Mouse (Mus musculus): ENCODE results near the gene Traf1. TPM values are rescaled to one million over a fixed set of nuclear protein-coding genes. Genes with fewer than 3 reads are reported as not detected.

The Traf1 gene
- total and polyA plus RNA-seq, 2 experiments from 2014 or later = 0.86 to 2.7 TPM

- 71% methylated on average over 2 of the region's 2 CpGs for whole genome bisulfite sequencing
- DNase-seq = no peak
- ATAC-seq = no peak
- Histone ChIP-seq H3K9me3 (ENCODE audit: low read length) (no peaks in the 10 kb centered on the region), H3K27ac (ENCODE audit: low read depth, low read length) (no peak overlapping the region), H3K9ac (no peak overlapping the region), H3K27me3 (ENCODE audit: insufficient read depth, low read length) (no peaks in the 10 kb centered on the region), H3K36me3 (ENCODE audit: insufficient read depth) (no peaks in the 10 kb centered on the region), H3K4me3 (ENCODE audit: low read depth, low read length) (no peak overlapping the region), H3K4me1 (ENCODE audit: insufficient read depth) (no peaks in the 10 kb centered on the region), H3K4me2 (ENCODE audit: low read depth) (no peak overlapping the region)
- no peak for TF ChIP-seq CTCF (IDR thresholded peaks at IDR 0.05; ENCODE audit: low read depth)
These were observed 41.4 kb downstream of the Traf1 start for GRCm38 (mm10) chr2:34920144-34920543.

GRCm38 (mm10) chr2:34915103-34915502 lies 46.5 kb downstream of the Traf1 start:
- H3K9ac ChIP-seq = no peak overlapping the region
- ATAC-seq = no peak
- peaks cover 13% of the 10 kb centered on the region; the same call in 1 of the 2 replicates for H3K27me3 ChIP-seq (ENCODE audit: insufficient read depth, low read length)
- H3K27ac ChIP-seq (ENCODE audit: low read depth, low read length) = no peak overlapping the region
- no peak overlapping the region for H3K4me3 ChIP-seq (ENCODE audit: low read depth, low read length)
- no peaks in the 10 kb centered on the region for H3K9me3 ChIP-seq (ENCODE audit: low read length)
- no peaks in the 10 kb centered on the region for H3K36me3 ChIP-seq (ENCODE audit: insufficient read depth)
- no peaks in the 10 kb centered on the region for H3K4me1 ChIP-seq (ENCODE audit: insufficient read depth)
- no peak overlapping the region for H3K4me2 ChIP-seq (ENCODE audit: low read depth)
- no peak for DNase-seq
- no peak for TF ChIP-seq CTCF (IDR thresholded peaks at IDR 0.05; ENCODE audit: low read depth)
- WGBS = 52% methylated on average over 2 of the region's 2 CpGs

- WGBS = 23% methylated on average over 2 of the region's 2 CpGs
- Histone ChIP-seq H3K27me3 (ENCODE audit: insufficient read depth, low read length) (peaks cover 13% of the 10 kb centered on the region; the same call in 1 of the 2 replicates), H3K4me3 (ENCODE audit: low read depth, low read length) (no peak overlapping the region)
These were observed 46.8 kb downstream of the Traf1 start for GRCm38 (mm10) chr2:34914823-34915082.

GRCm38 (mm10) chr2:34914069-34914822 lies 47.3 kb downstream of the Traf1 start:
- WGBS = 5% methylated on average over 39 of the region's 50 CpGs
- H3K27me3 ChIP-seq (ENCODE audit: insufficient read depth, low read length) = peaks cover 13% of the 10 kb centered on the region; the same call in 1 of the 2 replicates
- DNase-seq = peak; percentile 47
- peak overlapping the region; percentile 48 for H3K4me3 ChIP-seq (ENCODE audit: low read depth, low read length)
- no peak overlapping the region for H3K27ac ChIP-seq (ENCODE audit: low read depth, low read length)
- H3K36me3 ChIP-seq (ENCODE audit: insufficient read depth) = no peaks in the 10 kb centered on the region
- peak overlapping the region; percentile 94 for H3K4me2 ChIP-seq (ENCODE audit: low read depth)
- ATAC-seq = peak; percentile 74
- no peaks in the 10 kb centered on the region for H3K4me1 ChIP-seq (ENCODE audit: insufficient read depth)
- H3K9ac ChIP-seq = peak overlapping the region; percentile 57
- H3K9me3 ChIP-seq (ENCODE audit: low read length) = no peaks in the 10 kb centered on the region
- TF ChIP-seq CTCF (IDR thresholded peaks at IDR 0.05; ENCODE audit: low read depth) = no peak

More at GRCm38 (mm10) chr2:34914823-34915082, 46.8 kb downstream of the Traf1 start:
- no peaks in the 10 kb centered on the region for H3K4me1 ChIP-seq (ENCODE audit: insufficient read depth)
- DNase-seq (no peak), ATAC-seq (no peak)
- H3K9me3 ChIP-seq (ENCODE audit: low read length) = no peaks in the 10 kb centered on the region
- peak overlapping the region; percentile 94 for H3K4me2 ChIP-seq (ENCODE audit: low read depth)
- no peak overlapping the region for H3K27ac ChIP-seq (ENCODE audit: low read depth, low read length)
- H3K36me3 ChIP-seq (ENCODE audit: insufficient read depth) = no peaks in the 10 kb centered on the region
- no peak overlapping the region for H3K9ac ChIP-seq
- TF ChIP-seq CTCF (IDR thresholded peaks at IDR 0.05; ENCODE audit: low read depth) = no peak

GRCm38 (mm10) chr2:34913218-34914068 lies 48.1 kb downstream of the Traf1 start, which contains the start of gene Phf19:
Gene Phf19, minus strand, starts transcription at chr2:34914026.
- DNase-seq (no peak), ATAC-seq (peak; percentile 55)
- Histone ChIP-seq H3K4me2 (ENCODE audit: low read depth) (peak within 1 kb of the TSS; percentile 94), H3K27ac (ENCODE audit: low read depth, low read length) (no peak within 1 kb of the TSS), H3K36me3 (ENCODE audit: insufficient read depth) (no peaks in the 10 kb centered on the region), H3K27me3 (ENCODE audit: insufficient read depth, low read length) (peaks cover 13% of the 10 kb centered on the region; the same call in 1 of the 2 replicates), H3K4me1 (ENCODE audit: insufficient read depth) (no peaks in the 10 kb centered on the region), H3K9me3 (ENCODE audit: low read length) (no peaks in the 10 kb centered on the region), H3K9ac (peak within 1 kb of the TSS; percentile 57), H3K4me3 (ENCODE audit: low read depth, low read length) (peak within 1 kb of the TSS; percentile 48)
- no peak for TF ChIP-seq CTCF (IDR thresholded peaks at IDR 0.05; ENCODE audit: low read depth)
- under 1% methylated on average over 63 of the region's 64 CpGs for WGBS

GRCm38 (mm10) chr2:34912613-34913012 lies 49.0 kb downstream of the Traf1 start:
- peak overlapping the region; percentile 94; the same call in 1 of the 2 replicates for H3K4me2 ChIP-seq (ENCODE audit: low read depth)
- H3K36me3 ChIP-seq (ENCODE audit: insufficient read depth) = no peaks in the 10 kb centered on the region
- H3K27me3 ChIP-seq (ENCODE audit: insufficient read depth, low read length) = peaks cover 13% of the 10 kb centered on the region; the same call in 1 of the 2 replicates
- no peaks in the 10 kb centered on the region for H3K4me1 ChIP-seq (ENCODE audit: insufficient read depth)
- no peak for ATAC-seq
- no peak for DNase-seq
- H3K9me3 ChIP-seq (ENCODE audit: low read length) = no peaks in the 10 kb centered on the region
- no peak overlapping the region for H3K27ac ChIP-seq (ENCODE audit: low read depth, low read length)
- WGBS = 45% methylated on average over 7 of the region's 7 CpGs
- no peak overlapping the region; the same call in 1 of the 2 replicates for H3K9ac ChIP-seq
- H3K4me3 ChIP-seq (ENCODE audit: low read depth, low read length) = no peak overlapping the region
- TF ChIP-seq CTCF (IDR thresholded peaks at IDR 0.05; ENCODE audit: low read depth) = no peak

- H3K27ac ChIP-seq (ENCODE audit: low read depth, low read length) = no peak overlapping the region
- H3K36me3 ChIP-seq (ENCODE audit: insufficient read depth) = no peaks in the 10 kb centered on the region
- no peaks in the 10 kb centered on the region for H3K4me1 ChIP-seq (ENCODE audit: insufficient read depth)
- peaks cover 13% of the 10 kb centered on the region; the same call in 1 of the 2 replicates for H3K27me3 ChIP-seq (ENCODE audit: insufficient read depth, low read length)
- H3K4me3 ChIP-seq (ENCODE audit: low read depth, low read length) = no peak overlapping the region
- no peak overlapping the region for H3K9ac ChIP-seq
- no peak for TF ChIP-seq CTCF (IDR thresholded peaks at IDR 0.05; ENCODE audit: low read depth)
- no peak overlapping the region for H3K4me2 ChIP-seq (ENCODE audit: low read depth)
- DNase-seq (no peak), ATAC-seq (no peak)
- no peaks in the 10 kb centered on the region for H3K9me3 ChIP-seq (ENCODE audit: low read length)
- WGBS = 88% methylated on average over 5 of the region's 5 CpGs
These were observed 49.7 kb downstream of the Traf1 start for GRCm38 (mm10) chr2:34911871-34912270.

Data from forebrain, postnatal 0 days (tissue).